Mouse (Mus musculus) ES-Bruce4 (cell line): Measurements from ENCODE around the gene Esrrg.

ENCODE experiments used
- CTCF ChIP-seq: IDR thresholded peaks from one replicate; pipeline ENCODE4 v1.8.1; 2011; ENCODE audit warnings: low read depth, low read length
- EP300 ChIP-seq: IDR thresholded peaks from 2 replicates; pipeline ENCODE4 v1.6.1; 2011; ENCODE audit warnings: low read depth, low read length; ENCODE audit not compliant: insufficient read depth
- POLR2A ChIP-seq: IDR thresholded peaks from one replicate; pipeline ENCODE4 v1.8.1; 2011; ENCODE audit warnings: low read length; ENCODE audit not compliant: insufficient read depth

DNA sequence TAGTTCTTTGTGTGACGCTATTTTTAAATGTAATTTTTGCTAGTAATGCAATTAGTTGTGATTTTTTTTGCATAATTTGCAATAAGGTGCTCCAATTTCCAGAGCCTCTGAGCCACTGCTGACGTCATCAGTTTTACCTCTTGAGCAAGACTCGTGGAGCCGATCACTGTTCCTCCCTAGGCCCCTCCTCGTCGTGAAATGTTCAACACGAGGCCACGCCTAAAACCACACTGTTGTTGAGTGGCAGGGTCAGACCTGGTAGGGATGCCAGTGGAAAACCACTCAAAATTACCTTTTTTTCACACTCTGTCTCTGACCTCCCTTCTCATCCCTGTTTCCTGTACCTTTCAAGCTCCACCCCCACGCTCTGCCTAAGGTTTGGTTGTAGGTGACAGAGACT lies 282.7 kb downstream of the Esrrg start:
- no peak for TF ChIP-seq CTCF
- TF ChIP-seq POLR2A: no peak
- TF ChIP-seq EP300: no peak
